Mouse (Mus musculus) midbrain, embryonic 14.5 days (tissue): ENCODE measurements around the gene Tex48. TPM values are rescaled to one million over a fixed set of nuclear protein-coding genes. Genes with fewer than 3 reads are reported as not detected.

ENCODE experiments used
- ATAC-seq: fragments of 200-750 bp; cut with Nextera tagmentation; 2 replicates; pipeline ENCODE4 v1.8.0; 2017; ENCODE audit warnings: moderate number of reproducible peaks, moderate library complexity; ENCODE audit not compliant: low FRiP score, low TSS enrichment
- DNase-seq: peaks from one replicate; pipeline ENCODE4 v3.0.0-alpha.2; 2015
- H3K27ac ChIP-seq: fragments of 300-500 bp; sonication (generic); replicated peaks from 2 replicates; pipeline ENCODE4 v1.5.1; 2014; ENCODE audit warnings: mild to moderate bottlenecking, low read depth, low read length, moderate library complexity
- H3K27me3 ChIP-seq: fragments of 300-500 bp; sonication (generic); 2 replicates; pipeline ENCODE4 v1.6.1; 2014; ENCODE audit warnings: low read length, control low read depth, mixed read lengths; ENCODE audit not compliant: control insufficient read depth, insufficient read depth
- H3K36me3 ChIP-seq: fragments of 300-500 bp; sonication (generic); 2 replicates; pipeline ENCODE4 v1.6.1; 2014; ENCODE audit warnings: low read length, control low read depth; ENCODE audit not compliant: control insufficient read depth, insufficient read depth
- H3K4me1 ChIP-seq: fragments of 300-500 bp; sonication (generic); 2 replicates; pipeline ENCODE4 v1.6.1; 2014; ENCODE audit warnings: mild to moderate bottlenecking, antibody characterized with exemption, low read length, control low read depth; ENCODE audit not compliant: control insufficient read depth, insufficient read depth
- H3K4me2 ChIP-seq: fragments of 300-500 bp; sonication (generic); 2 replicates; pipeline ENCODE4 v1.6.1; 2014; ENCODE audit warnings: mild to moderate bottlenecking, low read length, moderate library complexity
- H3K4me3 ChIP-seq: fragments of 300-500 bp; sonication (generic); replicated peaks from 2 replicates; pipeline ENCODE4 v1.5.1; 2014; ENCODE audit warnings: low read depth, low read length
- H3K9ac ChIP-seq: fragments of 300-500 bp; sonication (generic); replicated peaks from 2 replicates; pipeline ENCODE4 v1.6.1; 2014; ENCODE audit warnings: mild to moderate bottlenecking, low read length, moderate library complexity
- H3K9me3 ChIP-seq: fragments of 300-500 bp; sonication (generic); 2 replicates; pipeline ENCODE4 v1.6.1; 2016; ENCODE audit warnings: low read length, control low read depth, mixed read lengths; ENCODE audit not compliant: control insufficient read depth
- WGBS: fragments of 180-500 bp; shearing (Covaris S2); extraction: QIAGEN DNeasy Blood & Tissue Kit; methylation state at CpG from one replicate; pipeline ENCODE4 v1.1.7; 2014; 5-methylcytosine and 5-hydroxymethylcytosine counted together
- polyA plus RNA-seq: library from polyadenylated mRNA; unstranded; fragments of >200 nt; fragmentation: Nextera tagmentation; extraction: Ambion mirVana; gene quantifications from 2 replicates; pipeline ENCODE4 v1.2.1, GENCODE M21; 2014

Tex48 gene
- not detected in 2 replicates for polyA plus RNA-seq

GRCm38 (mm10) chr4:63622378-63622835 is at the start of gene Tex48:
Gene Tex48, minus strand, starts transcription at chr4:63622428.
- H3K4me1 ChIP-seq = no peaks in the 10 kb centered on the region
- DNase-seq (peak; percentile 21), ATAC-seq (no peak)
- H3K27ac ChIP-seq = no peak within 1 kb of the TSS
- no peak within 1 kb of the TSS for H3K4me2 ChIP-seq
- no peak within 1 kb of the TSS for H3K4me3 ChIP-seq
- no peaks in the 10 kb centered on the region for H3K27me3 ChIP-seq
- no peak within 1 kb of the TSS for H3K9ac ChIP-seq
- H3K36me3 ChIP-seq = no peaks in the 10 kb centered on the region
- H3K9me3 ChIP-seq = no peaks in the 10 kb centered on the region
- 58% methylated on average over 5 of the region's 5 CpGs for WGBS

- ATAC-seq = no peak
- no peak overlapping the region for H3K4me3 ChIP-seq
- H3K4me1 ChIP-seq = no peaks in the 10 kb centered on the region
- H3K9me3 ChIP-seq = no peaks in the 10 kb centered on the region
- H3K9ac ChIP-seq = no peak overlapping the region
- no peak overlapping the region for H3K27ac ChIP-seq
- no peak for DNase-seq
- H3K36me3 ChIP-seq = no peaks in the 10 kb centered on the region
- no peak overlapping the region for H3K4me2 ChIP-seq
- WGBS = 76% methylated on average over 4 of the region's 4 CpGs
- no peaks in the 10 kb centered on the region for H3K27me3 ChIP-seq
Measured at GRCm38 (mm10) chr4:63668255-63668654, 46.0 kb upstream of the Tex48 start.

- Histone ChIP-seq H3K27me3 (no peaks in the 10 kb centered on the region), H3K36me3 (no peaks in the 10 kb centered on the region), H3K4me3 (no peak overlapping the region), H3K4me1 (no peaks in the 10 kb centered on the region), H3K9me3 (no peaks in the 10 kb centered on the region), H3K4me2 (no peak overlapping the region), H3K27ac (no peak overlapping the region), H3K9ac (no peak overlapping the region)
- DNase-seq = no peak
- 69% methylated on average over 7 of the region's 7 CpGs for WGBS
- no peak for ATAC-seq
Measured at GRCm38 (mm10) chr4:63665738-63666137, 43.5 kb upstream of the Tex48 start.

- no peak for ATAC-seq
- Histone ChIP-seq H3K27me3 (no peaks in the 10 kb centered on the region), H3K9me3 (no peaks in the 10 kb centered on the region), H3K4me2 (no peak within 1 kb of the TSS), H3K4me1 (no peaks in the 10 kb centered on the region), H3K9ac (no peak within 1 kb of the TSS), H3K27ac (no peak within 1 kb of the TSS), H3K4me3 (no peak within 1 kb of the TSS), H3K36me3 (no peaks in the 10 kb centered on the region)
- DNase-seq = peak; percentile 30
- WGBS = 88% methylated on average over 6 of the region's 6 CpGs
Measured at GRCm38 (mm10) chr4:63663279-63663678, 41.1 kb upstream of the Tex48 start, which contains the start of gene Gm11214. Gene Gm11214, minus strand, starts transcription at chr4:63663379.

- no peaks in the 10 kb centered on the region for H3K4me1 ChIP-seq
- no peaks in the 10 kb centered on the region for H3K9me3 ChIP-seq
- no peaks in the 10 kb centered on the region for H3K36me3 ChIP-seq
- no peak for ATAC-seq
- H3K27me3 ChIP-seq = no peaks in the 10 kb centered on the region
- no peak for DNase-seq
- H3K4me2 ChIP-seq = no peak overlapping the region
- 51% methylated on average over 1 of the region's 1 CpGs for WGBS
- H3K27ac ChIP-seq = no peak overlapping the region
- no peak overlapping the region for H3K9ac ChIP-seq
- no peak overlapping the region for H3K4me3 ChIP-seq
Measured at GRCm38 (mm10) chr4:63661857-63662256, 39.6 kb upstream of the Tex48 start.

- H3K4me2 ChIP-seq = no peak overlapping the region
- H3K9me3 ChIP-seq = no peaks in the 10 kb centered on the region
- H3K27ac ChIP-seq = no peak overlapping the region
- ATAC-seq (no peak), DNase-seq (peak; percentile 44)
- no peak overlapping the region for H3K4me3 ChIP-seq
- no peaks in the 10 kb centered on the region for H3K4me1 ChIP-seq
- H3K9ac ChIP-seq = no peak overlapping the region
- no peaks in the 10 kb centered on the region for H3K27me3 ChIP-seq
- WGBS = 33% methylated on average over 1 of the region's 1 CpGs
- H3K36me3 ChIP-seq = no peaks in the 10 kb centered on the region
Measured at GRCm38 (mm10) chr4:63661426-63661825, 39.2 kb upstream of the Tex48 start.

GRCm38 (mm10) chr4:63659775-63660174 is 37.5 kb upstream of the Tex48 start:
- 78% methylated on average over 1 of the region's 1 CpGs for WGBS
- ATAC-seq = no peak
- H3K27ac ChIP-seq = no peak overlapping the region
- no peak overlapping the region for H3K4me3 ChIP-seq
- no peak for DNase-seq
- H3K9me3 ChIP-seq = no peaks in the 10 kb centered on the region
- no peaks in the 10 kb centered on the region for H3K4me1 ChIP-seq
- H3K36me3 ChIP-seq = no peaks in the 10 kb centered on the region
- no peak overlapping the region for H3K9ac ChIP-seq
- H3K27me3 ChIP-seq = no peaks in the 10 kb centered on the region
- no peak overlapping the region for H3K4me2 ChIP-seq

GRCm38 (mm10) chr4:63659086-63659485 is 36.9 kb upstream of the Tex48 start:
- no peak overlapping the region for H3K27ac ChIP-seq
- DNase-seq = no peak
- H3K4me1 ChIP-seq = no peaks in the 10 kb centered on the region
- ATAC-seq = no peak
- 35% methylated on average over 4 of the region's 4 CpGs for WGBS
- no peak overlapping the region for H3K4me2 ChIP-seq
- H3K27me3 ChIP-seq = no peaks in the 10 kb centered on the region
- no peaks in the 10 kb centered on the region for H3K36me3 ChIP-seq
- no peak overlapping the region for H3K4me3 ChIP-seq
- no peaks in the 10 kb centered on the region for H3K9me3 ChIP-seq
- no peak overlapping the region for H3K9ac ChIP-seq

- H3K9me3 ChIP-seq = no peaks in the 10 kb centered on the region
- H3K9ac ChIP-seq = no peak overlapping the region
- H3K4me3 ChIP-seq = no peak overlapping the region
- no peaks in the 10 kb centered on the region for H3K36me3 ChIP-seq
- no peak overlapping the region for H3K4me2 ChIP-seq
- WGBS = 89% methylated on average over 1 of the region's 1 CpGs
- no peak overlapping the region for H3K27ac ChIP-seq
- ATAC-seq = no peak
- H3K4me1 ChIP-seq = no peaks in the 10 kb centered on the region
- no peaks in the 10 kb centered on the region for H3K27me3 ChIP-seq
- DNase-seq = no peak
Measured at GRCm38 (mm10) chr4:63654381-63654780, 32.2 kb upstream of the Tex48 start.
